Mouse (Mus musculus) myocyte (in vitro differentiated cells): Measurements from ENCODE around the gene Morn1. TPM values are rescaled to one million over a fixed set of nuclear protein-coding genes. Genes with fewer than 3 reads are reported as not detected.
A peak's percentile ranks its signal among the peaks of the same experiment; 100 is the strongest.

Source experiments
- H3K27me3 ChIP-seq: one replicate; pipeline ENCODE4 v1.6.1; 2011; ENCODE audit not compliant: control insufficient read depth, insufficient read depth, insufficient read length
- H3K36me3 ChIP-seq: one replicate; pipeline ENCODE4 v1.6.1; 2011; ENCODE audit not compliant: control insufficient read depth, insufficient read depth
- H3K4me2 ChIP-seq: one replicate; pipeline ENCODE4 v1.6.1; 2011; ENCODE audit warnings: low read depth, control low read depth
- H3K4me3 ChIP-seq: one replicate; pipeline ENCODE4 v1.5.1; 2011; ENCODE audit warnings: mild to moderate bottlenecking, control low read depth, moderate library complexity
- H3K79me2 ChIP-seq: one replicate; pipeline ENCODE4 v1.6.1; 2011; ENCODE audit not compliant: control insufficient read depth, insufficient read depth
- H3ac ChIP-seq: one replicate; pipeline ENCODE4 v1.6.1; 2011; ENCODE audit not compliant: control insufficient read depth, insufficient read length
- CEBPB ChIP-seq: IDR thresholded peaks from 2 replicates; pipeline ENCODE4 v1.6.1; 2011; ENCODE audit warnings: mild to moderate bottlenecking, moderate library complexity; ENCODE audit not compliant: poor library complexity, insufficient read depth, severe bottlenecking
- E2F4 ChIP-seq: IDR thresholded peaks from one replicate; pipeline ENCODE4 v1.6.1; 2011; ENCODE audit warnings: mild to moderate bottlenecking, control low read depth, moderate library complexity; ENCODE audit not compliant: insufficient read depth
- MAX ChIP-seq: IDR thresholded peaks from one replicate; pipeline ENCODE4 v1.6.1; 2011; ENCODE audit warnings: low read depth, mild to moderate bottlenecking, control low read depth
- MYOD1 ChIP-seq, 3 experiments: IDR thresholded peaks; one replicate each; pipeline ENCODE4 v1.6.1; 2011; ENCODE audit warnings: control low read depth in 2 of 3, low read depth in 2 of 3, mild to moderate bottlenecking in 2 of 3, moderate library complexity in 1 of 3; ENCODE audit not compliant: insufficient read length in 2 of 3, control insufficient read depth in 1 of 3
- MYOG ChIP-seq, 3 experiments: IDR thresholded peaks; one replicate each; pipeline ENCODE4 v1.6.1; 2011; ENCODE audit warnings: control low read depth in 2 of 3, low read depth in 2 of 3, mild to moderate bottlenecking in 2 of 3; ENCODE audit not compliant: insufficient read length in 2 of 3, control insufficient read depth in 1 of 3, insufficient read depth in 1 of 3
- POLR2A ChIP-seq: IDR thresholded peaks from one replicate; pipeline ENCODE4 v1.6.1; 2011; ENCODE audit warnings: low read depth, mild to moderate bottlenecking, control low read depth, moderate library complexity; ENCODE audit not compliant: insufficient read length
- POLR2AphosphoS2 ChIP-seq: IDR thresholded peaks from one replicate; pipeline ENCODE4 v1.6.1; 2011; ENCODE audit warnings: low read depth, control low read depth; ENCODE audit not compliant: insufficient read length
- REST ChIP-seq: IDR thresholded peaks from one replicate; pipeline ENCODE4 v1.6.1; 2011; ENCODE audit warnings: mild to moderate bottlenecking, control low read depth, moderate library complexity; ENCODE audit not compliant: insufficient read depth, insufficient read length
- SRF ChIP-seq: IDR thresholded peaks from one replicate; pipeline ENCODE4 v1.6.1; 2011; ENCODE audit warnings: low read depth; ENCODE audit not compliant: control insufficient read depth, insufficient read length
- TCF12 ChIP-seq: IDR thresholded peaks from one replicate; pipeline ENCODE4 v1.6.1; 2011; ENCODE audit warnings: mild to moderate bottlenecking, control low read depth; ENCODE audit not compliant: poor library complexity, insufficient read depth, severe bottlenecking
- TCF3 ChIP-seq: IDR thresholded peaks from one replicate; pipeline ENCODE4 v1.6.1; 2011; ENCODE audit warnings: low read depth, control low read depth; ENCODE audit not compliant: insufficient read length
- USF1 ChIP-seq: IDR thresholded peaks from one replicate; pipeline ENCODE4 v1.6.1; 2011; ENCODE audit warnings: low read depth, mild to moderate bottlenecking, control low read depth, moderate library complexity
- polyA plus RNA-seq: library from polyadenylated mRNA; unstranded; fragments of >200 nt; fragmentation: generic; extraction: Trizol; gene quantifications from one replicate; pipeline ENCODE4 v1.2.1, GENCODE M21; 2012; ENCODE audit warnings: missing spikeins

Morn1 gene
- polyA plus RNA-seq, 1 experiment = 2.6 TPM

- Histone ChIP-seq H3K79me2 (no peaks in the 10 kb centered on the region), H3K27me3 (no peaks in the 10 kb centered on the region), H3K36me3 (no peaks in the 10 kb centered on the region), H3K4me3 (no peak overlapping the region), H3ac (no peak overlapping the region), H3K4me2 (no peak overlapping the region)
- TF ChIP-seq MYOD1 (IDR thresholded peaks at IDR 0.05; ENCODE audit: control insufficient read depth in 1 of 3, insufficient read length in 2 of 3, low read depth in 2 of 3) (peak in 1 of 3 experiments; percentile 62), MAX (no peak), MYOG (IDR thresholded peaks at IDR 0.05; ENCODE audit: control insufficient read depth in 1 of 3, insufficient read depth in 1 of 3, insufficient read length in 2 of 3, low read depth in 2 of 3) (peak in 1 of 3 experiments; percentile 54)
Observed at GRCm38 (mm10) chr4:155092718-155093430, 6.5 kb downstream of the Morn1 start.

- TF ChIP-seq REST (no peak), MAX (no peak), POLR2AphosphoS2 (no peak), POLR2A (no peak), TCF3 (no peak), TCF12 (no peak), CEBPB (no peak), E2F4 (no peak), MYOD1 (IDR thresholded peaks at IDR 0.05; ENCODE audit: control insufficient read depth in 1 of 3, insufficient read length in 2 of 3, low read depth in 2 of 3) (no peak), MYOG (IDR thresholded peaks at IDR 0.05; ENCODE audit: control insufficient read depth in 1 of 3, insufficient read depth in 1 of 3, insufficient read length in 2 of 3, low read depth in 2 of 3) (no peak), SRF (no peak), USF1 (no peak)
- no peak overlapping the region for H3K4me2 ChIP-seq
- no peaks in the 10 kb centered on the region for H3K79me2 ChIP-seq
- no peaks in the 10 kb centered on the region for H3K36me3 ChIP-seq
- H3K4me3 ChIP-seq = no peak overlapping the region
- no peaks in the 10 kb centered on the region for H3K27me3 ChIP-seq
- no peak overlapping the region for H3ac ChIP-seq
Observed at GRCm38 (mm10) chr4:155093431-155094149, 7.2 kb downstream of the Morn1 start.

GRCm38 (mm10) chr4:155094565-155094964, 8.2 kb downstream of the Morn1 start:
- H3K4me3 ChIP-seq = no peak overlapping the region
- TF ChIP-seq MAX (no peak), POLR2A (no peak), TCF3 (no peak), MYOD1 (IDR thresholded peaks at IDR 0.05; ENCODE audit: control insufficient read depth in 1 of 3, insufficient read length in 2 of 3, low read depth in 2 of 3) (peak in 1 of 3 experiments; percentile 12)
- H3ac ChIP-seq = no peak overlapping the region
- H3K27me3 ChIP-seq = no peaks in the 10 kb centered on the region
- H3K79me2 ChIP-seq = no peaks in the 10 kb centered on the region
- H3K36me3 ChIP-seq = no peaks in the 10 kb centered on the region
- no peak overlapping the region for H3K4me2 ChIP-seq

GRCm38 (mm10) chr4:155095238-155095900, 9.0 kb downstream of the Morn1 start:
- Histone ChIP-seq H3K27me3 (no peaks in the 10 kb centered on the region), H3K4me2 (no peak overlapping the region), H3K36me3 (no peaks in the 10 kb centered on the region), H3K79me2 (no peaks in the 10 kb centered on the region), H3K4me3 (no peak overlapping the region), H3ac (no peak overlapping the region)
- TF ChIP-seq POLR2AphosphoS2 (peak; percentile 38), REST (no peak), USF1 (no peak), POLR2A (no peak), TCF12 (no peak), SRF (peak; percentile 26)

GRCm38 (mm10) chr4:155095967-155096366, 9.6 kb downstream of the Morn1 start:
- H3ac ChIP-seq = no peak overlapping the region
- TF ChIP-seq REST (no peak), TCF12 (no peak), USF1 (no peak), POLR2AphosphoS2 (no peak), POLR2A (no peak), MYOD1 (IDR thresholded peaks at IDR 0.05; ENCODE audit: control insufficient read depth in 1 of 3, insufficient read length in 2 of 3, low read depth in 2 of 3) (no peak), TCF3 (no peak), MAX (no peak), E2F4 (no peak), SRF (no peak), CEBPB (no peak), MYOG (IDR thresholded peaks at IDR 0.05; ENCODE audit: control insufficient read depth in 1 of 3, insufficient read depth in 1 of 3, insufficient read length in 2 of 3, low read depth in 2 of 3) (no peak)
- H3K4me3 ChIP-seq = no peak overlapping the region
- H3K27me3 ChIP-seq = no peaks in the 10 kb centered on the region
- H3K36me3 ChIP-seq = no peaks in the 10 kb centered on the region
- no peaks in the 10 kb centered on the region for H3K79me2 ChIP-seq
- no peak overlapping the region for H3K4me2 ChIP-seq
